Mouse (Mus musculus): ENCODE measurements around the gene Eva1c. TPM values are rescaled to one million over a fixed set of nuclear protein-coding genes. Genes with fewer than 3 reads are reported as not detected.

Gene Eva1c
- polyA plus RNA-seq, 1 experiment, result 2.2 TPM

DNA sequence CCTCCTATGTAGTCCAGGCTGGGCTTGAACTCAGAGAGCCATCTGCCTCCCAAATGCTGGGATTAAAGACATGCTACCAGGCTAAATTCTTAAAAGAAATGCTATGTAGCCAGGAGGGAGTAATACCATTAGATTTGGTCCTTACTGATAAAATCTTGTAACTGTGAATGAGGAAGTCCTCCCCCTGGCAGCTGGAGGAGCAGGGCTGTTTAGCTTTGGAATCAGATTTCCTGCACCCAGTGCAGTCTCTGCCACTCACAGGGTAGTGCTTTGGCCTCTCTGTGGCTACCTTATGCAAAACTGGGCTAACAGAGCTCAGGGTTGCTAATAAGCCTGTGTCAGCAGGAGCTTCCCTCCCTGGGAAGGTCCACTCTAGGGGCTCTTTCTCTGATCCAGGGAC is 31.8 kb upstream of the Eva1c start:
- Histone ChIP-seq H3K4me3 (replicated peaks; ENCODE audit: insufficient read depth, low read depth, low read length) (no peak overlapping the region), H3K27me3 (ENCODE audit: control insufficient read depth, insufficient read depth, low read length) (no peaks in the 10 kb centered on the region; the same call in 1 of the 2 replicates), H3K27ac (ENCODE audit: insufficient read depth, low read length) (no peak overlapping the region), H3K4me1 (ENCODE audit: control insufficient read depth, insufficient read depth, low read length) (no peaks in the 10 kb centered on the region)
- no peak for DNase-seq
- TF ChIP-seq CTCF (IDR thresholded peaks at IDR 0.05; ENCODE audit: borderline replicate concordance, insufficient read depth, low read depth, low read length), result no peak
- no peak for TF ChIP-seq POLR2A (IDR thresholded peaks at IDR 0.05; ENCODE audit: borderline replicate concordance, insufficient read depth, low read length)

DNA sequence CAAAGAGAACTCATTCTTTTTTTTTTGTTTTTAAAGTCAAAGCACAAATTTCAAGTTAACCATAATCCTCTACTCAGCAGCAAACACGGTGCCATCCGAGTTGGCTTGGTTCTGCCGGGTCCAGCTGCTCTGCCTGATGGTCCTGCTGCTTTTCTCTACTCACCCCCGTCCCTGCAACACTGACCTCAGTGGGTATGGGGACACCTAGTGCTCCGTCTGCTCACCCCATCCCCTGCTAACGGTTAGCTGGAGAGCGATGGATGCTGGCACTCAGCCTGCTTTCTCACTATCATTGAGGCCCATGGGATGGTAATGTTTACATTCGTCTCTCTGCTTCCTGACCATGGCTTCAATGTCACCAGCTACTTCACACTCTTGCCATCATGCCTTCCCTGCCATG is 28.1 kb upstream of the Eva1c start:
- Histone ChIP-seq H3K4me3 (replicated peaks; ENCODE audit: insufficient read depth, low read depth, low read length) (no peak overlapping the region), H3K27me3 (ENCODE audit: control insufficient read depth, insufficient read depth, low read length) (no peaks in the 10 kb centered on the region; the same call in 1 of the 2 replicates), H3K4me1 (ENCODE audit: control insufficient read depth, insufficient read depth, low read length) (no peaks in the 10 kb centered on the region), H3K27ac (ENCODE audit: insufficient read depth, low read length) (no peak overlapping the region)
- WGBS, result 24% methylated on average over 8 of the region's 8 CpGs
- no peak for DNase-seq
- no peak for TF ChIP-seq CTCF (IDR thresholded peaks at IDR 0.05; ENCODE audit: borderline replicate concordance, insufficient read depth, low read depth, low read length)
- no peak for TF ChIP-seq POLR2A (IDR thresholded peaks at IDR 0.05; ENCODE audit: borderline replicate concordance, insufficient read depth, low read length)

DNA sequence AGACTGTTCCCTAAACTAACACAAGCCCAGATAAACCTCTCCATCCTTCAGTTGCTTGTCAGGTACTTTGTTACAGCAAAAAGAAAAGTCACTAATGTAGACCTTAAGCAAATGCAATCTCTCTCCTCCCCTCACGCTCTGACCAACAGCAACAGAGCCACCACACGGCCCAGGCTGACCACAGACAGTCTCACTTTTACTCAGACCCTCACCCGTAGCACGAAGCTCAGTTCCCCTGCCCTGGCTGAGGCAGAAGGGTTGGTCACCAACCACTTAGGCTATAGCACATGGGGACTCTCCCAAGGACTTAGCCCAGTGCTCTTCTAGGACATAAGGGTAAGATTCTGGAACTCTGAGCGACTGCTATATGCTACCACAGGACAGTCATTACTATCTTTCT is 27.7 kb upstream of the Eva1c start:
- no peak overlapping the region for H3K4me3 ChIP-seq (replicated peaks; ENCODE audit: insufficient read depth, low read depth, low read length)
- TF ChIP-seq POLR2A (IDR thresholded peaks at IDR 0.05; ENCODE audit: borderline replicate concordance, insufficient read depth, low read length) (no peak), CTCF (IDR thresholded peaks at IDR 0.05; ENCODE audit: borderline replicate concordance, insufficient read depth, low read depth, low read length) (no peak)
- no peaks in the 10 kb centered on the region for H3K4me1 ChIP-seq (ENCODE audit: control insufficient read depth, insufficient read depth, low read length)
- no peak overlapping the region for H3K27ac ChIP-seq (ENCODE audit: insufficient read depth, low read length)
- WGBS, result 88% methylated on average over 5 of the region's 5 CpGs
- DNase-seq, result no peak
- H3K27me3 ChIP-seq (ENCODE audit: control insufficient read depth, insufficient read depth, low read length), result no peaks in the 10 kb centered on the region; the same call in 1 of the 2 replicates

DNA sequence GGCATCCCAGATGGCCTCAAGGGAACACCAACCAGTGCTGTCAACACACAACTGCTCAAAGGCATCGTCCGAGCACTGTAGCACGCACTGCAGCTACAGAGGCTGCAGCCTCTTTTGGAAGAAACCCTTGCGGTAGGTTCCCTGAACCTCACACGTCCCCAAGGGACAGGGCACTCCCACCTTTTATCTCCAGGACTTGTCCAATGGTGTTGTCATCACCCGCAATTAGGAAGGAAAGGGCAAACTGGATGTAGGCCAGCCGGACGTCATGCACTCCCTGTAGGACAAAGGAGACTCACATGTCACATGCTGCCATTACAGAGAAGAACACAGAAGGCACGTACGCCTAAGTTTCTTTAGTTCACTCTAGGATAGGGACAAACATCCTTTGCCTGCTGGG is 26.7 kb upstream of the Eva1c start:
- H3K27ac ChIP-seq (ENCODE audit: insufficient read depth, low read length), result no peak overlapping the region
- DNase-seq, result no peak
- WGBS, result 79% methylated on average over 10 of the region's 10 CpGs
- TF ChIP-seq CTCF (IDR thresholded peaks at IDR 0.05; ENCODE audit: borderline replicate concordance, insufficient read depth, low read depth, low read length) (no peak), POLR2A (IDR thresholded peaks at IDR 0.05; ENCODE audit: borderline replicate concordance, insufficient read depth, low read length) (no peak)
- no peaks in the 10 kb centered on the region for H3K4me1 ChIP-seq (ENCODE audit: control insufficient read depth, insufficient read depth, low read length)
- H3K4me3 ChIP-seq (replicated peaks; ENCODE audit: insufficient read depth, low read depth, low read length), result no peak overlapping the region
- H3K27me3 ChIP-seq (ENCODE audit: control insufficient read depth, insufficient read depth, low read length), result no peaks in the 10 kb centered on the region

DNA sequence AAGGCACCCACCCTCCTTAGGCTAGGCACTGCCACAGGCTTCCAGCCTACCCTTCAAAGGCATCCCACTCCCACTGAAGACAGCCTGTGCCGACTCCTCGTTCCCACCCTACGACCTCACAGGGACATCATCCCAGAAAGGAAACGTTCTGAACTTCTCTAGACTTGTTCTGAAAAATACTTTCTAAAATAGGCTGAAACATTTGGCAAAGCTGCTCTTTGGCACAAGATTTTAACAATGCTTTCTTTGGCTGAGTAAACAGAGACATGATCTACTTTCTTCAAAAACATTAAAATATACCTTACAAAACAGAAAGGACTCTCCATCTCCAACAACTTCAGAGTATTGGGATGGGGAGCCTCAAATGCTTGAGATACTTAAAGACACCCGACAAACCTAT is 25.3 kb upstream of the Eva1c start:
- no peak for DNase-seq
- H3K4me1 ChIP-seq (ENCODE audit: control insufficient read depth, insufficient read depth, low read length), result no peaks in the 10 kb centered on the region
- no peak overlapping the region for H3K27ac ChIP-seq (ENCODE audit: insufficient read depth, low read length)
- WGBS, result 92% methylated on average over 5 of the region's 5 CpGs
- TF ChIP-seq POLR2A (IDR thresholded peaks at IDR 0.05; ENCODE audit: borderline replicate concordance, insufficient read depth, low read length), result no peak
- TF ChIP-seq CTCF (IDR thresholded peaks at IDR 0.05; ENCODE audit: borderline replicate concordance, insufficient read depth, low read depth, low read length), result no peak
- H3K27me3 ChIP-seq (ENCODE audit: control insufficient read depth, insufficient read depth, low read length), result no peaks in the 10 kb centered on the region
- no peak overlapping the region for H3K4me3 ChIP-seq (replicated peaks; ENCODE audit: insufficient read depth, low read depth, low read length)

DNA sequence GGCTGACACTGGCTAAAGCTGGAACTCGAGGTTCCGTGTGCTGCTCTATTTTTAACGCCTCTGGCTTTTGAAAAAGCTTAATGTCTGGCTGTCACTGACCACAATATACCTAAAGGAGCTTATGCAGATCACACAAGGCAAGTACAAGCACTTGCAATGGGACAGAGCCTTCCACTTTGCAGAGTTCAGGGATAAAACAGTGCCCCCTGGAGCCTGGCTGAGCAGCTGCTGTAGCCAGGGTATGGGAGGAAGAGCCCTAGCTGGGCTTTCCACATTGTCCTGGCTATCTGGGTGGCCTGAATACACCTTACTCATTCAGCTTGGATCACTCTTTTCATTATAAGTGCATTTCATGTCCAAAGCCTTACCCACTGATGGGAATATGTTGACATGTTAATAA is 24.6 kb upstream of the Eva1c start:
- H3K4me1 ChIP-seq (ENCODE audit: control insufficient read depth, insufficient read depth, low read length), result no peaks in the 10 kb centered on the region
- H3K27me3 ChIP-seq (ENCODE audit: control insufficient read depth, insufficient read depth, low read length), result no peaks in the 10 kb centered on the region
- 97% methylated on average over 3 of the region's 3 CpGs for WGBS
- H3K4me3 ChIP-seq (replicated peaks; ENCODE audit: insufficient read depth, low read depth, low read length), result no peak overlapping the region
- H3K27ac ChIP-seq (ENCODE audit: insufficient read depth, low read length), result no peak overlapping the region
- no peak for DNase-seq
- TF ChIP-seq POLR2A (IDR thresholded peaks at IDR 0.05; ENCODE audit: borderline replicate concordance, insufficient read depth, low read length), result no peak
- TF ChIP-seq CTCF (IDR thresholded peaks at IDR 0.05; ENCODE audit: borderline replicate concordance, insufficient read depth, low read depth, low read length), result peak; percentile 31; the same call in 1 of the 2 replicates

DNA sequence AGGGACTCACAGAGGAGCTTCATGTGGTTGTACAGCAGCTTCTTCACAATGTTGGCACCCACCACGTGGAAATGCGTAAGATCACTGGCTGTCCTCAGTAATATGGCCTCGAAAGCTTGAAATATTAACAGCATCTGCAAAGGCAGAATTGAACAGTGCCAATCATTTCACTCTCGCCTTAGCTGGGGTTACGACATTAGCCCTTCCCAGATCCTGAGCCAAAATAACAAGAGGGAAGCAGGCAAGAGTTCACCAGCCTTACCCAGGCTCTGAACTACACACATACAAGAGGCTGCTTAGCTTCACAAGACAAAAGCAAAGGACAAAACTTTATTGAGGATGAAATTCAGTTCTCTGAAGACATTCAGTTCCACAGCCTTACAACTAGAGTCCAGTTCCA is 22.1 kb upstream of the Eva1c start:
- WGBS, result 95% methylated on average over 5 of the region's 5 CpGs

DNA sequence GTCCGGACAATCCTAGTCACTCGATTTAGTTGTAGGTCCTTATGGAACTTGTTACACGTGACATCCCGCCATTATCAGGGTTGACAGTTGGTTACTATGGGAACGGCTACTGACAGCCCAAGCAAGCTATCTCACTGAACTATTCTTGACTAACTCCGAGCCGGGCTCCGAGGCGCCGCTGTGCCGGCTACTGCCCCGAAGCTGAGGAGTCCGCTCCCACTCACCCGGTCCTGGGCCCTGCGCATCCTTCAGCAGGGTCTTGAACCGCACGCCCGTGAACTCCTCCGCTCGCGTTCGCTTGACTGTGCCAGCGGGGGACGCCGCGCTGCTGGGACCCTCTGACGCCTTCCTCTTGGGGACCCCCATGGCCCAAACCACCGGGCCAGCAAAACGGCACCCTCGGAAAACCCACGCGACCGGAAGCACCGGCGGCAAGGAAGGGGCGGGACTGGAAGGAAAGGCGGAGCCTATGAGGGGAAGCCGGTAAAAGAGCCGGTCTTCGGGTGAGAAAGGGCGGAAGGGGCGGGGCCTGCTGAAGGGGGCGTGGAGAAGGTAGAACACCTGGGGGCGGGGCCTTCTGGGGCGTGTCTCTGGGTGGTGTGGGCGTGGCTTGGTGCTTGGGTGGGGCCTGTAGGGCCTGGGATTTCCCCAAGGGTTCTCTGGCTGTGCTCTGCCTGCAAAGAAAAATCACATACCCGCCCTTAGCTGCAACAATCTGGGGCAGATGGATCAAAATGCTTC is 16.4 kb upstream of the Eva1c start, which contains the start of gene Urb1:
Gene Urb1 (minus strand): TSS at position 439 of the 741 bp plus-strand sequence.
- no peak within 1 kb of the TSS; the same call in 1 of the 2 replicates for H3K27ac ChIP-seq (ENCODE audit: insufficient read depth, low read length)
- under 1% methylated on average over 47 of the region's 47 CpGs for WGBS

More for the DNA sequence above, 22.1 kb upstream of the Eva1c start:
- no peaks in the 10 kb centered on the region for H3K27me3 ChIP-seq (ENCODE audit: control insufficient read depth, insufficient read depth, low read length)
- no peak for DNase-seq
- TF ChIP-seq CTCF (IDR thresholded peaks at IDR 0.05; ENCODE audit: borderline replicate concordance, insufficient read depth, low read depth, low read length), result no peak
- no peak overlapping the region for H3K4me3 ChIP-seq (replicated peaks; ENCODE audit: insufficient read depth, low read depth, low read length)
- H3K4me1 ChIP-seq (ENCODE audit: control insufficient read depth, insufficient read depth, low read length), result no peaks in the 10 kb centered on the region
- no peak overlapping the region for H3K27ac ChIP-seq (ENCODE audit: insufficient read depth, low read length)

More for the DNA sequence above, 16.4 kb upstream of the Eva1c start, which contains the start of gene Urb1:
- H3K4me1 ChIP-seq (ENCODE audit: control insufficient read depth, insufficient read depth, low read length), result peaks cover 3% of the 10 kb centered on the region; the same call in 1 of the 2 replicates
- TF ChIP-seq CTCF (IDR thresholded peaks at IDR 0.05; ENCODE audit: borderline replicate concordance, insufficient read depth, low read depth, low read length) (no peak), POLR2A (IDR thresholded peaks at IDR 0.05; ENCODE audit: borderline replicate concordance, insufficient read depth, low read length) (0 out of 2 replicates have a peak, but pooled peaks have one; percentile 23)
- peak within 1 kb of the TSS; percentile 78 for H3K4me3 ChIP-seq (replicated peaks; ENCODE audit: insufficient read depth, low read depth, low read length)
- no peaks in the 10 kb centered on the region for H3K27me3 ChIP-seq (ENCODE audit: control insufficient read depth, insufficient read depth, low read length)
- peak; percentile 95 to 98 for DNase-seq
